Mouse (Mus musculus) cerebellum, adult 2 months (tissue): ENCODE measurements around the gene Phf1.

ENCODE experiments used
- CTCF ChIP-seq: fragments of 200-500 bp; IDR thresholded peaks from 2 replicates; pipeline ENCODE4 v1.5.1; 2011; ENCODE audit warnings: low read depth, mild to moderate bottlenecking, control low read depth, low read length, moderate library complexity, borderline replicate concordance; ENCODE audit not compliant: insufficient read depth
- POLR2A ChIP-seq: fragments of 200-500 bp; IDR thresholded peaks from 2 replicates; pipeline ENCODE4 v1.6.1; 2011; ENCODE audit warnings: low read length, control low read depth, borderline replicate concordance; ENCODE audit not compliant: insufficient read depth

GRCm38 (mm10) chr17:26916711-26917482 lies 16.0 kb upstream of the Phf1 start, which contains the start of gene Kifc5b:
- TF ChIP-seq CTCF (peak; percentile 98), POLR2A (no peak)
